Mouse (Mus musculus) G1E (cell line): Measurements from ENCODE around the gene Mical3.

Experiments
- CTCF ChIP-seq: IDR thresholded peaks from 2 replicates; pipeline ENCODE4 v1.5.1; 2012; ENCODE audit warnings: low read depth, low read length, inconsistent platforms, mixed read lengths
- TAL1 ChIP-seq: conservative IDR thresholded peaks from 2 replicates; pipeline ENCODE4 v1.6.1; 2012; ENCODE audit warnings: low read depth, low read length, inconsistent platforms, mixed read lengths

- no peak for TF ChIP-seq CTCF
- TF ChIP-seq TAL1, result no peak
These were observed 219.4 kb downstream of the Mical3 start for GRCm38 (mm10) chr6:120911213-120912007.
